Mouse (Mus musculus) myocyte (in vitro differentiated cells): Measurements from ENCODE around the gene Cphx3.
"Not testable (repeated sequence)": the region's sequence is repeated elsewhere in the genome, so short reads cannot be mapped to it uniquely, and the experiment has no call there.

ENCODE experiments used
- POLR2A ChIP-seq: IDR thresholded peaks from one replicate; pipeline ENCODE4 v1.6.1; 2011; ENCODE audit warnings: low read depth, mild to moderate bottlenecking, control low read depth, moderate library complexity; ENCODE audit not compliant: insufficient read length
- TCF3 ChIP-seq: IDR thresholded peaks from one replicate; pipeline ENCODE4 v1.6.1; 2011; ENCODE audit warnings: low read depth, control low read depth; ENCODE audit not compliant: insufficient read length

GRCm38 (mm10) chr14:26258729-26259128, 176.6 kb downstream of the Cphx3 start:
- TF ChIP-seq POLR2A, TCF3: not testable (repeated sequence)
